Mouse (Mus musculus): ENCODE data around the gene Wwox. TPM values are rescaled to one million over a fixed set of nuclear protein-coding genes. Genes with fewer than 3 reads are reported as not detected.

Wwox gene
- polyA plus RNA-seq, 1 experiment from 2014 or later: 14.9 TPM

GRCm38 (mm10) chr8:114834730-114835129 lies 395.3 kb downstream of the Wwox start:
- Histone ChIP-seq H3K36me3 (ENCODE audit: control insufficient read depth, insufficient read depth, low read length) (no peaks in the 10 kb centered on the region), H3K4me1 (ENCODE audit: control insufficient read depth, insufficient read depth, low read depth, low read length) (no peaks in the 10 kb centered on the region)
- WGBS: 83% methylated on average over 15 of the region's 15 CpGs

GRCm38 (mm10) chr8:114839998-114840397 lies 400.5 kb downstream of the Wwox start:
- 90% methylated on average over 10 of the region's 10 CpGs for WGBS
- H3K27me3 ChIP-seq (replicated peaks; ENCODE audit: control insufficient read depth, insufficient read depth, low read length): no peaks in the 10 kb centered on the region
- H3K36me3 ChIP-seq (ENCODE audit: control insufficient read depth, insufficient read depth, low read length): no peaks in the 10 kb centered on the region
- no peak overlapping the region for H3K4me3 ChIP-seq (ENCODE audit: low read length)
- no peak overlapping the region for H3K27ac ChIP-seq (ENCODE audit: low read depth, low read length)
- no peak overlapping the region for H3K9ac ChIP-seq (ENCODE audit: low read depth, low read length)
- no peak for ATAC-seq
- H3K4me1 ChIP-seq (ENCODE audit: control insufficient read depth, insufficient read depth, low read depth, low read length): no peaks in the 10 kb centered on the region
- no peak overlapping the region for H3K4me2 ChIP-seq (ENCODE audit: low read length)
- H3K9me3 ChIP-seq (ENCODE audit: control insufficient read depth, low read length): no peaks in the 10 kb centered on the region

More at GRCm38 (mm10) chr8:114834730-114835129, 395.3 kb downstream of the Wwox start:
- H3K27me3 ChIP-seq (replicated peaks; ENCODE audit: control insufficient read depth, insufficient read depth, low read length): no peaks in the 10 kb centered on the region
- H3K9me3 ChIP-seq (ENCODE audit: control insufficient read depth, low read length): no peaks in the 10 kb centered on the region
- no peak overlapping the region for H3K4me2 ChIP-seq (ENCODE audit: low read length)
- H3K27ac ChIP-seq (ENCODE audit: low read depth, low read length): no peak overlapping the region
- H3K4me3 ChIP-seq (ENCODE audit: low read length): no peak overlapping the region
- H3K9ac ChIP-seq (ENCODE audit: low read depth, low read length): no peak overlapping the region
- no peak for ATAC-seq

- Histone ChIP-seq H3K27ac (ENCODE audit: low read depth, low read length) (no peak overlapping the region), H3K9ac (ENCODE audit: low read depth, low read length) (no peak overlapping the region), H3K27me3 (replicated peaks; ENCODE audit: control insufficient read depth, insufficient read depth, low read length) (no peaks in the 10 kb centered on the region), H3K4me2 (ENCODE audit: low read length) (no peak overlapping the region), H3K36me3 (ENCODE audit: control insufficient read depth, insufficient read depth, low read length) (no peaks in the 10 kb centered on the region), H3K4me1 (ENCODE audit: control insufficient read depth, insufficient read depth, low read depth, low read length) (no peaks in the 10 kb centered on the region), H3K9me3 (ENCODE audit: control insufficient read depth, low read length) (no peaks in the 10 kb centered on the region), H3K4me3 (ENCODE audit: low read length) (no peak overlapping the region)
- ATAC-seq: no peak
- 92% methylated on average over 7 of the region's 7 CpGs for WGBS
Observed at GRCm38 (mm10) chr8:114847666-114848065, 408.2 kb downstream of the Wwox start.

GRCm38 (mm10) chr8:114849461-114849860 lies 410.0 kb downstream of the Wwox start:
- no peak for ATAC-seq
- Histone ChIP-seq H3K27ac (ENCODE audit: low read depth, low read length) (no peak overlapping the region), H3K4me1 (ENCODE audit: control insufficient read depth, insufficient read depth, low read depth, low read length) (no peaks in the 10 kb centered on the region), H3K27me3 (replicated peaks; ENCODE audit: control insufficient read depth, insufficient read depth, low read length) (no peaks in the 10 kb centered on the region), H3K9ac (ENCODE audit: low read depth, low read length) (no peak overlapping the region), H3K9me3 (ENCODE audit: control insufficient read depth, low read length) (no peaks in the 10 kb centered on the region), H3K4me3 (ENCODE audit: low read length) (no peak overlapping the region), H3K4me2 (ENCODE audit: low read length) (no peak overlapping the region), H3K36me3 (ENCODE audit: control insufficient read depth, insufficient read depth, low read length) (no peaks in the 10 kb centered on the region)
- WGBS: 53% methylated on average over 9 of the region's 9 CpGs

- no peak overlapping the region for H3K27ac ChIP-seq (ENCODE audit: low read depth, low read length)
- H3K27me3 ChIP-seq (replicated peaks; ENCODE audit: control insufficient read depth, insufficient read depth, low read length): no peaks in the 10 kb centered on the region
- no peak for ATAC-seq
- no peaks in the 10 kb centered on the region for H3K9me3 ChIP-seq (ENCODE audit: control insufficient read depth, low read length)
- H3K4me3 ChIP-seq (ENCODE audit: low read length): no peak overlapping the region
- no peaks in the 10 kb centered on the region for H3K4me1 ChIP-seq (ENCODE audit: control insufficient read depth, insufficient read depth, low read depth, low read length)
- no peak overlapping the region for H3K4me2 ChIP-seq (ENCODE audit: low read length)
- no peak overlapping the region for H3K9ac ChIP-seq (ENCODE audit: low read depth, low read length)
- WGBS: 40% methylated on average over 13 of the region's 15 CpGs
- no peaks in the 10 kb centered on the region for H3K36me3 ChIP-seq (ENCODE audit: control insufficient read depth, insufficient read depth, low read length)
Observed at GRCm38 (mm10) chr8:114850014-114850870, 410.8 kb downstream of the Wwox start.

GRCm38 (mm10) chr8:114853765-114854164 lies 414.3 kb downstream of the Wwox start:
- Histone ChIP-seq H3K9ac (ENCODE audit: low read depth, low read length) (no peak overlapping the region), H3K27me3 (replicated peaks; ENCODE audit: control insufficient read depth, insufficient read depth, low read length) (no peaks in the 10 kb centered on the region), H3K4me1 (ENCODE audit: control insufficient read depth, insufficient read depth, low read depth, low read length) (no peaks in the 10 kb centered on the region; the same call in 1 of the 2 replicates), H3K9me3 (ENCODE audit: control insufficient read depth, low read length) (no peaks in the 10 kb centered on the region), H3K27ac (ENCODE audit: low read depth, low read length) (no peak overlapping the region), H3K4me3 (ENCODE audit: low read length) (no peak overlapping the region), H3K4me2 (ENCODE audit: low read length) (no peak overlapping the region), H3K36me3 (ENCODE audit: control insufficient read depth, insufficient read depth, low read length) (no peaks in the 10 kb centered on the region)
- WGBS: 83% methylated on average over 4 of the region's 4 CpGs
- no peak for ATAC-seq

- no peak overlapping the region for H3K4me3 ChIP-seq (ENCODE audit: low read length)
- WGBS: 18% methylated on average over 7 of the region's 7 CpGs
Observed at GRCm38 (mm10) chr8:114855833-114856232, 416.4 kb downstream of the Wwox start.

GRCm38 (mm10) chr8:114865911-114866310 lies 426.5 kb downstream of the Wwox start:
- Histone ChIP-seq H3K4me3 (ENCODE audit: low read length) (no peak overlapping the region), H3K27me3 (replicated peaks; ENCODE audit: control insufficient read depth, insufficient read depth, low read length) (no peaks in the 10 kb centered on the region), H3K9ac (ENCODE audit: low read depth, low read length) (no peak overlapping the region), H3K4me1 (ENCODE audit: control insufficient read depth, insufficient read depth, low read depth, low read length) (no peaks in the 10 kb centered on the region), H3K27ac (ENCODE audit: low read depth, low read length) (no peak overlapping the region), H3K4me2 (ENCODE audit: low read length) (no peak overlapping the region), H3K9me3 (ENCODE audit: control insufficient read depth, low read length) (no peaks in the 10 kb centered on the region), H3K36me3 (ENCODE audit: control insufficient read depth, insufficient read depth, low read length) (no peaks in the 10 kb centered on the region)
- 31% methylated on average over 3 of the region's 3 CpGs for WGBS
- ATAC-seq: no peak

More at GRCm38 (mm10) chr8:114855833-114856232, 416.4 kb downstream of the Wwox start:
- Histone ChIP-seq H3K27ac (ENCODE audit: low read depth, low read length) (no peak overlapping the region), H3K36me3 (ENCODE audit: control insufficient read depth, insufficient read depth, low read length) (no peaks in the 10 kb centered on the region), H3K4me1 (ENCODE audit: control insufficient read depth, insufficient read depth, low read depth, low read length) (no peaks in the 10 kb centered on the region; the same call in 1 of the 2 replicates), H3K4me2 (ENCODE audit: low read length) (0 out of 2 replicates have a peak overlapping the region, but pooled peaks have one; percentile 10), H3K9ac (ENCODE audit: low read depth, low read length) (no peak overlapping the region), H3K27me3 (replicated peaks; ENCODE audit: control insufficient read depth, insufficient read depth, low read length) (no peaks in the 10 kb centered on the region), H3K9me3 (ENCODE audit: control insufficient read depth, low read length) (no peaks in the 10 kb centered on the region)
- no peak for ATAC-seq

- ATAC-seq: no peak
- WGBS: 91% methylated on average over 6 of the region's 6 CpGs
Observed at GRCm38 (mm10) chr8:114869321-114869720, 429.9 kb downstream of the Wwox start.

More at GRCm38 (mm10) chr8:114869321-114869720, 429.9 kb downstream of the Wwox start:
- no peaks in the 10 kb centered on the region; the same call in 1 of the 2 replicates for H3K4me1 ChIP-seq (ENCODE audit: control insufficient read depth, insufficient read depth, low read depth, low read length)
- no peak overlapping the region for H3K9ac ChIP-seq (ENCODE audit: low read depth, low read length)
- H3K4me3 ChIP-seq (ENCODE audit: low read length): no peak overlapping the region
- no peaks in the 10 kb centered on the region for H3K27me3 ChIP-seq (replicated peaks; ENCODE audit: control insufficient read depth, insufficient read depth, low read length)
- no peak overlapping the region for H3K27ac ChIP-seq (ENCODE audit: low read depth, low read length)
- H3K4me2 ChIP-seq (ENCODE audit: low read length): no peak overlapping the region
- H3K9me3 ChIP-seq (ENCODE audit: control insufficient read depth, low read length): no peaks in the 10 kb centered on the region
- H3K36me3 ChIP-seq (ENCODE audit: control insufficient read depth, insufficient read depth, low read length): no peaks in the 10 kb centered on the region

Data from hindbrain, embryonic 16.5 days (tissue).